Comparison of ENCODE assay signal across 8 mouse cellular contexts in genomic region chr12:40037876-40038463, GRCm38 (mm10). TPM values are rescaled to one million over a fixed set of nuclear protein-coding genes. Genes with fewer than 3 reads are reported as not detected.
DNase-seq lines count a peak whose midpoint lies in the region; ATAC-seq and TF ChIP-seq lines count a peak whose summit lies in the region.

Arl4a (minus strand) TSS chr12:40038025.

- peak within 1 kb of the TSS; percentile 86 for H3K27ac ChIP-seq in embryonic facial prominence, embryonic 13.5 days
- H3K27ac ChIP-seq in heart, adult 2 months = peak within 1 kb of the TSS; percentile 86
- H3K27ac ChIP-seq in kidney, adult 2 months (ENCODE audit: insufficient read depth, low read depth, low read length) = peak within 1 kb of the TSS; percentile 86
- H3K27ac ChIP-seq in limb, embryonic 12.5 days = peak within 1 kb of the TSS; percentile 94
- peak within 1 kb of the TSS; percentile 95 for H3K27ac ChIP-seq in midbrain, embryonic 14.5 days (replicated peaks; ENCODE audit: low read depth, low read length)

- H3K4me3 ChIP-seq in embryonic facial prominence, embryonic 13.5 days = peak within 1 kb of the TSS; percentile 82
- peak within 1 kb of the TSS; percentile 84 for H3K4me3 ChIP-seq in heart, adult 2 months
- H3K4me3 ChIP-seq in kidney, adult 2 months (ENCODE audit: insufficient read depth, low read depth, low read length) = peak within 1 kb of the TSS; percentile 92
- H3K4me3 ChIP-seq in limb, embryonic 12.5 days (replicated peaks) = peak within 1 kb of the TSS; percentile 83
- H3K4me3 ChIP-seq in midbrain, embryonic 14.5 days (replicated peaks; ENCODE audit: low read depth, low read length) = peak within 1 kb of the TSS; percentile 90

- no peak for TF ChIP-seq CTCF in heart, adult 2 months (IDR thresholded peaks at IDR 0.05)
- TF ChIP-seq CTCF in kidney, adult 2 months (conservative IDR thresholded peaks at IDR 0.05; ENCODE audit: insufficient read depth, insufficient read length, low read depth, low read length) = no peak

- peak; percentile 45 for DNase-seq in 3T3-L1 (ENCODE audit: low read depth, low spot score)
- peak; percentile 93 to 94 for DNase-seq in adrenal gland, postnatal 36 days
- DNase-seq in heart, adult 2 months = peak; percentile 95
- DNase-seq in kidney, adult 2 months = peak; percentile 94
- DNase-seq in midbrain, embryonic 14.5 days = peak; percentile 93
- peak; percentile 91 for DNase-seq in spleen, adult 12 weeks (ENCODE audit: low spot score)

- ATAC-seq in embryonic facial prominence, embryonic 13.5 days (ENCODE audit: insufficient number of reproducible peaks, insufficient read depth, low FRiP score, low TSS enrichment, low read depth) = peak; percentile 84
- peak; percentile 86 for ATAC-seq in limb, embryonic 12.5 days (ENCODE audit: insufficient number of reproducible peaks, insufficient read depth, low FRiP score, low TSS enrichment, low read depth)
- ATAC-seq in midbrain, embryonic 14.5 days (ENCODE audit: low FRiP score, low TSS enrichment) = peak; percentile 90

- WGBS in embryonic facial prominence, embryonic 13.5 days = under 1% methylated on average over 68 of the region's 68 CpGs
- WGBS in heart, adult 2 months = under 1% methylated on average over 62 of the region's 68 CpGs
- WGBS in kidney, adult 2 months = under 1% methylated on average over 68 of the region's 68 CpGs
- WGBS in limb, embryonic 12.5 days = under 1% methylated on average over 68 of the region's 68 CpGs
- under 1% methylated on average over 64 of the region's 68 CpGs for WGBS in midbrain, embryonic 14.5 days

- no peaks in the 10 kb centered on the region for H3K36me3 ChIP-seq in embryonic facial prominence, embryonic 13.5 days
- H3K36me3 ChIP-seq in heart, adult 2 months (ENCODE audit: control insufficient read depth, insufficient read depth, low read length) = peaks cover 19% of the 10 kb centered on the region
- H3K36me3 ChIP-seq in kidney, adult 2 months (ENCODE audit: control insufficient read depth, insufficient read depth, low read length) = no peaks in the 10 kb centered on the region
- no peaks in the 10 kb centered on the region for H3K36me3 ChIP-seq in limb, embryonic 12.5 days
- H3K36me3 ChIP-seq in midbrain, embryonic 14.5 days (ENCODE audit: control insufficient read depth, insufficient read depth, low read length) = no peaks in the 10 kb centered on the region

- H3K4me1 ChIP-seq in embryonic facial prominence, embryonic 13.5 days = peaks cover 9% of the 10 kb centered on the region; the same call in 1 of the 2 replicates
- H3K4me1 ChIP-seq in heart, adult 2 months (ENCODE audit: control insufficient read depth, insufficient read depth, low read length) = peaks cover 2% of the 10 kb centered on the region; the same call in 1 of the 2 replicates
- peaks cover 7% of the 10 kb centered on the region for H3K4me1 ChIP-seq in kidney, adult 2 months (ENCODE audit: control insufficient read depth, insufficient read depth, low read length)
- peaks cover 15% of the 10 kb centered on the region for H3K4me1 ChIP-seq in limb, embryonic 12.5 days (replicated peaks)
- peaks cover 18% of the 10 kb centered on the region; the same call in 1 of the 2 replicates for H3K4me1 ChIP-seq in midbrain, embryonic 14.5 days (ENCODE audit: control insufficient read depth, insufficient read depth, low read length)

- H3K4me2 ChIP-seq in embryonic facial prominence, embryonic 13.5 days = peak within 1 kb of the TSS; percentile 77
- H3K4me2 ChIP-seq in limb, embryonic 12.5 days = peak within 1 kb of the TSS; percentile 81
- H3K4me2 ChIP-seq in midbrain, embryonic 14.5 days (ENCODE audit: low read length) = peak within 1 kb of the TSS; percentile 59

- intact Hi-C loops in heart, adult 2 months (cut with DNase I) = loop anchor here (1.0 to 5.0 kb wide), 4 partner anchors 22 to 201 kb away; no protein-coding TSS in a partner anchor

- no peaks in the 10 kb centered on the region for H3K9me3 ChIP-seq in embryonic facial prominence, embryonic 13.5 days
- H3K9me3 ChIP-seq in limb, embryonic 12.5 days = no peaks in the 10 kb centered on the region
- H3K9me3 ChIP-seq in midbrain, embryonic 14.5 days (ENCODE audit: control insufficient read depth, low read length) = no peaks in the 10 kb centered on the region

- H3K9ac ChIP-seq in embryonic facial prominence, embryonic 13.5 days = peak within 1 kb of the TSS; percentile 86
- peak within 1 kb of the TSS; percentile 88 for H3K9ac ChIP-seq in heart, adult 2 months (ENCODE audit: low read depth, low read length)
- H3K9ac ChIP-seq in limb, embryonic 12.5 days (replicated peaks) = peak within 1 kb of the TSS; percentile 70
- peak within 1 kb of the TSS; percentile 83 for H3K9ac ChIP-seq in midbrain, embryonic 14.5 days (replicated peaks; ENCODE audit: low read length)

- TF ChIP-seq EP300 in heart, adult 2 months (IDR thresholded peaks at IDR 0.05; ENCODE audit: insufficient read depth, low read depth, low read length) = no peak

- H3K79me2 ChIP-seq in heart, adult 2 months (replicated peaks; ENCODE audit: control insufficient read depth, insufficient read depth, low read length) = 0 out of 2 replicates have a peak, but pooled peaks cover 1% of the 10 kb centered on the region

- 0 out of 2 replicates have a peak, but pooled peaks have one; percentile 17 for TF ChIP-seq POLR2A in heart, adult 2 months (IDR thresholded peaks at IDR 0.05; ENCODE audit: insufficient read depth, low read depth, low read length)
- TF ChIP-seq POLR2A in kidney, adult 2 months (IDR thresholded peaks at IDR 0.05; ENCODE audit: low read depth, low read length) = no peak

- H3K27me3 ChIP-seq in embryonic facial prominence, embryonic 13.5 days = no peaks in the 10 kb centered on the region
- H3K27me3 ChIP-seq in heart, adult 2 months (ENCODE audit: control insufficient read depth, insufficient read depth, low read length) = no peaks in the 10 kb centered on the region
- no peaks in the 10 kb centered on the region for H3K27me3 ChIP-seq in kidney, adult 2 months (replicated peaks; ENCODE audit: control insufficient read depth, insufficient read depth, low read length)
- H3K27me3 ChIP-seq in limb, embryonic 12.5 days = no peaks in the 10 kb centered on the region
- H3K27me3 ChIP-seq in midbrain, embryonic 14.5 days (ENCODE audit: control insufficient read depth, insufficient read depth, low read length) = no peaks in the 10 kb centered on the region

RNA-seq across cellular contexts. Expression of gene Arl4a, which starts in this region (rescaled TPM):
- total RNA-seq in adrenal gland, postnatal 36 days (2021) = 10 to 100 TPM; 73.8 to 81.3 TPM
- 48.4 and 49.4 TPM in 2 replicates for polyA plus RNA-seq in embryonic facial prominence, embryonic 13.5 days (2015; fragmentation: Nextera tagmentation; extraction: Ambion mirVana)
- 10 to 100 TPM; 23.8 to 25.9 TPM for total RNA-seq in heart, adult 2 months (2021)
- polyA plus RNA-seq in heart, adult 2 months (2012; rRNA removed) = 8.6 and 12.9 TPM in 2 replicates
- polyA plus RNA-seq in kidney, adult 2 months (2012; rRNA removed) = 11.6 and 12.4 TPM in 2 replicates
- 39.6 and 41.5 TPM in 2 replicates for polyA plus RNA-seq in limb, embryonic 12.5 days (2016; fragmentation: Nextera tagmentation; extraction: Ambion mirVana)
- polyA plus RNA-seq in midbrain, embryonic 14.5 days (2014; fragmentation: Nextera tagmentation; extraction: Ambion mirVana) = 109 and 139 TPM in 2 replicates

Comparison
In these comparisons a context has a peak if more than half of its experiments do, and no peak if none do; other contexts are left out.
1. Peak in every context shown above with its lines: DNase-seq, ATAC-seq, H3K4me3 ChIP-seq and H3K27ac ChIP-seq.
2. DNase-seq: peak in every context shown above with its lines; median percentile 95 in heart, adult 2 months; 94 in kidney, adult 2 months; 94 in adrenal gland, postnatal 36 days; 93 in midbrain, embryonic 14.5 days; 91 in spleen, adult 12 weeks; 45 in 3T3-L1.